ENCODE assay signal across 30 mouse cellular contexts in the genomic region with DNA sequence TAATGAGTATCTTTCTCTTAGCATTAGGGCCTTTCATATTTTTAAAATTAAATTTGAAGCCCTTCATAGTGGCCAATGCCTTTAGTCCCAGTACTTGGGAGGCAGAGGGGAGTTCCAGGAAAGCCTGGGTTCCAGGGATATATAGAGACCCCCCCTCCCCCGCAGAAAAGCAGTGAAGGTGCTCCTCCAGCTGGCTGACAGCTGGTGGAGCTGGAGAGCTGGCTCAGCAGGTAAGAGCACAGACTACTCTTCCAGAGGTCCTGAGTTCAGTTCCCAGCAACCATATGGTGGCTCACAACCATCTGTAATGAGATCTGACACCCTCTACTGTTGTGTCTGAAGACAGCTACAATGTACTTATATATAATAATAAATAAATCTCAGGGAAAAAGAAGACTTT. TPM values are rescaled to one million over a fixed set of nuclear protein-coding genes. Genes with fewer than 3 reads are reported as not detected.
DNase-seq lines count a peak whose midpoint lies in the region; ATAC-seq and TF ChIP-seq lines count a peak whose summit lies in the region.
"Had no signal": no experiment of that assay in that cellular context is flagged by ENCODE, and none has a peak within 500 bp of the region (broad histone marks: within the 10 kb centered on the region; RNA-seq: fewer than 3 reads in every experiment).

No protein-coding gene starts in this region.

- H3K27me3 ChIP-seq in intestine, postnatal 0 days (replicated peaks; ENCODE audit: control insufficient read depth, insufficient read depth, low read length): no peaks in the 10 kb centered on the region
- no peaks in the 10 kb centered on the region for H3K27me3 ChIP-seq in intestine, embryonic 16.5 days (replicated peaks; ENCODE audit: control insufficient read depth, insufficient read depth, low read length)
- no peaks in the 10 kb centered on the region for H3K27me3 ChIP-seq in midbrain, postnatal 0 days (ENCODE audit: insufficient read depth, low read length)
- no peaks in the 10 kb centered on the region for H3K27me3 ChIP-seq in midbrain, embryonic 11.5 days (ENCODE audit: control insufficient read depth, insufficient read depth, low read length)
- no peaks in the 10 kb centered on the region for H3K27me3 ChIP-seq in Patski
- H3K27me3 ChIP-seq: embryonic facial prominence, embryonic 13.5 days; megakaryocyte, embryonic 14.5 days had no signal

- no peaks in the 10 kb centered on the region for H3K36me3 ChIP-seq in intestine, postnatal 0 days (ENCODE audit: control insufficient read depth, insufficient read depth)
- H3K36me3 ChIP-seq in intestine, embryonic 16.5 days (ENCODE audit: control insufficient read depth, insufficient read depth, low read length): no peaks in the 10 kb centered on the region
- H3K36me3 ChIP-seq in midbrain, postnatal 0 days (ENCODE audit: insufficient read depth, low read length): no peaks in the 10 kb centered on the region
- H3K36me3 ChIP-seq in midbrain, embryonic 11.5 days (ENCODE audit: control insufficient read depth, insufficient read depth, low read length): no peaks in the 10 kb centered on the region
- H3K36me3 ChIP-seq: embryonic facial prominence, embryonic 13.5 days; heart, embryonic 13.5 days had no signal

- DNase-seq in CD4-positive, CD25-positive, alpha-beta regulatory T cell, adult 2 months (ENCODE audit: low read depth, low spot score): peak; percentile 46
- DNase-seq in midbrain, postnatal 0 days (ENCODE audit: low spot score): no peak
- no peak for DNase-seq in midbrain, embryonic 11.5 days (ENCODE audit: low spot score, missing footprints)
- DNase-seq in Patski (ENCODE audit: low read depth, low spot score): no peak
- no peak for DNase-seq in frontal cortex, postnatal 25 days (ENCODE audit: low spot score in 2 of 2)
- DNase-seq: adrenal gland, adult 2 months; cerebellum, postnatal 10 days; heart, postnatal 4 days; kidney, adult 8-10 months; kidney, postnatal 14 days; lung, postnatal 14 days; right cerebral cortex, postnatal 14 days; spleen, adult 18-20 months had no signal

- H3K9ac ChIP-seq in intestine, postnatal 0 days (ENCODE audit: low read depth, low read length): no peak overlapping the region
- no peak overlapping the region for H3K9ac ChIP-seq in intestine, embryonic 16.5 days (ENCODE audit: low read depth, low read length)
- H3K9ac ChIP-seq in midbrain, postnatal 0 days (replicated peaks; ENCODE audit: low read length, poor library complexity, severe bottlenecking): no peak overlapping the region
- H3K9ac ChIP-seq in midbrain, embryonic 11.5 days (ENCODE audit: low read length): no peak overlapping the region
- H3K9ac ChIP-seq: embryonic facial prominence, embryonic 13.5 days; heart, embryonic 13.5 days had no signal

- no peak overlapping the region for H3K4me3 ChIP-seq in intestine, postnatal 0 days (ENCODE audit: low read depth, low read length)
- H3K4me3 ChIP-seq in intestine, embryonic 16.5 days (ENCODE audit: low read length): no peak overlapping the region
- no peak overlapping the region for H3K4me3 ChIP-seq in midbrain, postnatal 0 days (ENCODE audit: low read depth, low read length)
- no peak overlapping the region for H3K4me3 ChIP-seq in midbrain, embryonic 11.5 days (ENCODE audit: low read depth, low read length)
- H3K4me3 ChIP-seq: embryonic facial prominence, embryonic 13.5 days; heart, embryonic 13.5 days; megakaryocyte, embryonic 14.5 days had no signal

- no peaks in the 10 kb centered on the region for H3K4me1 ChIP-seq in intestine, postnatal 0 days (replicated peaks; ENCODE audit: control insufficient read depth, insufficient read depth, low read length)
- peaks cover 10% of the 10 kb centered on the region for H3K4me1 ChIP-seq in intestine, embryonic 16.5 days (ENCODE audit: control insufficient read depth, insufficient read depth, low read length)
- no peaks in the 10 kb centered on the region for H3K4me1 ChIP-seq in midbrain, postnatal 0 days (ENCODE audit: insufficient read depth, low read length)
- no peaks in the 10 kb centered on the region for H3K4me1 ChIP-seq in midbrain, embryonic 11.5 days (ENCODE audit: control insufficient read depth, insufficient read depth, low read length)

- peak; percentile 53 for TF ChIP-seq CTCF in intestine, postnatal 0 days (IDR thresholded peaks at IDR 0.05; ENCODE audit: low read depth)
- peak; percentile 22; the same call in 1 of the 2 replicates for TF ChIP-seq CTCF in midbrain, postnatal 0 days (IDR thresholded peaks at IDR 0.05)
- TF ChIP-seq CTCF in Patski (IDR thresholded peaks at IDR 0.05): peak; percentile 28

- H3K4me2 ChIP-seq in intestine, postnatal 0 days (replicated peaks; ENCODE audit: low read depth): no peak overlapping the region
- H3K4me2 ChIP-seq in intestine, embryonic 16.5 days (ENCODE audit: low read depth, low read length): no peak overlapping the region
- H3K4me2 ChIP-seq in midbrain, postnatal 0 days (ENCODE audit: low read depth, low read length, poor library complexity, severe bottlenecking): no peak overlapping the region
- no peak overlapping the region for H3K4me2 ChIP-seq in midbrain, embryonic 11.5 days
- H3K4me2 ChIP-seq: embryonic facial prominence, embryonic 13.5 days; heart, embryonic 13.5 days had no signal

- POLR2A ChIA-PET in Patski (lab: Charles Lee): no interaction called here

- in situ Hi-C loops in Patski (cut with MboI; ENCODE audit: low pct_unique_long_range_greater_than_20kb): no loop called here

- no peak for ATAC-seq in CD4-positive, CD25-positive, alpha-beta regulatory T cell, adult 4 months
- no peak for ATAC-seq in intestine, postnatal 0 days
- ATAC-seq in intestine, embryonic 16.5 days: no peak
- ATAC-seq in midbrain, postnatal 0 days (ENCODE audit: low FRiP score): no peak
- ATAC-seq in midbrain, embryonic 11.5 days (ENCODE audit: low FRiP score): no peak
- no peak for ATAC-seq in Patski
- ATAC-seq: forebrain, embryonic 14.5 days; hindbrain, embryonic 16.5 days; midbrain, embryonic 16.5 days had no signal

- WGBS in intestine, postnatal 0 days: 42% methylated on average over 1 of the region's 1 CpGs
- WGBS in intestine, embryonic 16.5 days: 45% methylated on average over 1 of the region's 1 CpGs
- 30% methylated on average over 1 of the region's 1 CpGs for WGBS in midbrain, postnatal 0 days
- WGBS in midbrain, embryonic 11.5 days: 44% methylated on average over 1 of the region's 1 CpGs

- H3K27ac ChIP-seq in intestine, postnatal 0 days (ENCODE audit: low read depth, low read length): no peak overlapping the region
- no peak overlapping the region for H3K27ac ChIP-seq in intestine, embryonic 16.5 days (ENCODE audit: low read length)
- H3K27ac ChIP-seq in midbrain, postnatal 0 days (ENCODE audit: low read depth, low read length): no peak overlapping the region
- H3K27ac ChIP-seq in midbrain, embryonic 11.5 days (ENCODE audit: low read depth, low read length): no peak overlapping the region
- H3K27ac ChIP-seq: embryonic facial prominence, embryonic 13.5 days; heart, embryonic 13.5 days had no signal

- CTCF ChIA-PET in Patski (lab: Charles Lee): interaction anchor here (2.1 kb wide), 1 partner anchor 131 kb away, joined by 5 read pairs; no protein-coding TSS in a partner anchor

- H3K9me3 ChIP-seq in intestine, postnatal 0 days (ENCODE audit: control insufficient read depth): no peaks in the 10 kb centered on the region
- H3K9me3 ChIP-seq in intestine, embryonic 16.5 days (ENCODE audit: control insufficient read depth, low read length): no peaks in the 10 kb centered on the region
- H3K9me3 ChIP-seq in midbrain, postnatal 0 days (ENCODE audit: low read length): no peaks in the 10 kb centered on the region
- no peaks in the 10 kb centered on the region for H3K9me3 ChIP-seq in midbrain, embryonic 11.5 days (ENCODE audit: control insufficient read depth, low read length)
- H3K9me3 ChIP-seq: embryonic facial prominence, embryonic 13.5 days; heart, embryonic 13.5 days; megakaryocyte, embryonic 14.5 days had no signal

RNA-seq across cellular contexts. Expression of gene Thoc7, which starts 6.0 kb away (rescaled TPM):
- 100 to 1,000 TPM; 113 to 135 TPM for polyA plus RNA-seq in CD4-positive, CD25-positive, alpha-beta regulatory T cell, adult 4 months (2017; shearing (Covaris generic))
- 151 and 155 TPM in 2 replicates for polyA plus RNA-seq in intestine, postnatal 0 days (2015; fragmentation: Nextera tagmentation; extraction: Ambion mirVana)
- 152 and 155 TPM in 2 replicates for polyA plus RNA-seq in intestine, embryonic 16.5 days (2015; fragmentation: Nextera tagmentation; extraction: Ambion mirVana)
- total RNA-seq in midbrain, postnatal 0 days (2014; rRNA removed): 55.7 and 70.7 TPM in 2 replicates
- 195 and 196 TPM in 2 replicates for polyA plus RNA-seq in midbrain, postnatal 0 days (2015; fragmentation: Nextera tagmentation; extraction: Ambion mirVana)
- 268 and 279 TPM in 2 replicates for polyA plus RNA-seq in midbrain, embryonic 11.5 days (2014; fragmentation: Nextera tagmentation; extraction: Ambion mirVana)
- polyA plus RNA-seq in Patski (2021): 158 TPM

RNA-seq across cellular contexts. Expression of gene Atxn7, which starts 6.4 kb away (rescaled TPM):
- polyA plus RNA-seq in CD4-positive, CD25-positive, alpha-beta regulatory T cell, adult 4 months (2017; shearing (Covaris generic)): 10 to 100 TPM; 12.0 to 13.9 TPM
- polyA plus RNA-seq in intestine, postnatal 0 days (2015; fragmentation: Nextera tagmentation; extraction: Ambion mirVana): 3.8 and 4.8 TPM in 2 replicates
- 2.9 and 3.5 TPM in 2 replicates for polyA plus RNA-seq in intestine, embryonic 16.5 days (2015; fragmentation: Nextera tagmentation; extraction: Ambion mirVana)
- 12.7 and 22.4 TPM in 2 replicates for total RNA-seq in midbrain, postnatal 0 days (2014; rRNA removed)
- 2.2 and 2.5 TPM in 2 replicates for polyA plus RNA-seq in midbrain, postnatal 0 days (2015; fragmentation: Nextera tagmentation; extraction: Ambion mirVana)
- 5.2 and 5.7 TPM in 2 replicates for polyA plus RNA-seq in midbrain, embryonic 11.5 days (2014; fragmentation: Nextera tagmentation; extraction: Ambion mirVana)
- polyA plus RNA-seq in Patski (2021): 11.3 TPM

RNA-seq across cellular contexts. Expression of gene Gm281, which starts 53.3 kb away (rescaled TPM):
- not detected for polyA plus RNA-seq in CD4-positive, CD25-positive, alpha-beta regulatory T cell, adult 4 months (2017; shearing (Covaris generic))
- polyA plus RNA-seq in intestine, postnatal 0 days (2015; fragmentation: Nextera tagmentation; extraction: Ambion mirVana): 0.05 TPM in 1 of 2 replicates, not detected in the other
- polyA plus RNA-seq in intestine, embryonic 16.5 days (2015; fragmentation: Nextera tagmentation; extraction: Ambion mirVana): 0.04 and 0.07 TPM in 2 replicates
- not detected in 2 replicates for total RNA-seq in midbrain, postnatal 0 days (2014; rRNA removed)
- not detected in 2 replicates for polyA plus RNA-seq in midbrain, postnatal 0 days (2015; fragmentation: Nextera tagmentation; extraction: Ambion mirVana)
- polyA plus RNA-seq in midbrain, embryonic 11.5 days (2014; fragmentation: Nextera tagmentation; extraction: Ambion mirVana): not detected in 2 replicates
- not detected for polyA plus RNA-seq in Patski (2021)
- total RNA-seq: adrenal gland, adult 2 months; gastrocnemius, postnatal 4 days; heart, postnatal 4 days; layer of hippocampus, adult 8-10 months; left cerebral cortex, adult 18-20 months; neutrophil, adult 5-6 weeks had no signal
- polyA plus RNA-seq: adrenal gland, adult 2 months; brain, embryonic 14.5 days; embryonic facial prominence, embryonic 13.5 days; forebrain, embryonic 14.5 days; heart, embryonic 13.5 days; hindbrain, embryonic 16.5 days; limb, embryonic 11.5 days; liver, embryonic 16.5 days; midbrain, embryonic 16.5 days; stomach, embryonic 14.5 days had no signal
